Mouse (Mus musculus): ENCODE results near the gene Fgf8. TPM values are rescaled to one million over a fixed set of nuclear protein-coding genes. Genes with fewer than 3 reads are reported as not detected.

The Fgf8 gene
- 0.18 and 0.54 TPM in 2 replicates for polyA plus RNA-seq (2014; fragmentation: Nextera tagmentation; extraction: Ambion mirVana)

DNA sequence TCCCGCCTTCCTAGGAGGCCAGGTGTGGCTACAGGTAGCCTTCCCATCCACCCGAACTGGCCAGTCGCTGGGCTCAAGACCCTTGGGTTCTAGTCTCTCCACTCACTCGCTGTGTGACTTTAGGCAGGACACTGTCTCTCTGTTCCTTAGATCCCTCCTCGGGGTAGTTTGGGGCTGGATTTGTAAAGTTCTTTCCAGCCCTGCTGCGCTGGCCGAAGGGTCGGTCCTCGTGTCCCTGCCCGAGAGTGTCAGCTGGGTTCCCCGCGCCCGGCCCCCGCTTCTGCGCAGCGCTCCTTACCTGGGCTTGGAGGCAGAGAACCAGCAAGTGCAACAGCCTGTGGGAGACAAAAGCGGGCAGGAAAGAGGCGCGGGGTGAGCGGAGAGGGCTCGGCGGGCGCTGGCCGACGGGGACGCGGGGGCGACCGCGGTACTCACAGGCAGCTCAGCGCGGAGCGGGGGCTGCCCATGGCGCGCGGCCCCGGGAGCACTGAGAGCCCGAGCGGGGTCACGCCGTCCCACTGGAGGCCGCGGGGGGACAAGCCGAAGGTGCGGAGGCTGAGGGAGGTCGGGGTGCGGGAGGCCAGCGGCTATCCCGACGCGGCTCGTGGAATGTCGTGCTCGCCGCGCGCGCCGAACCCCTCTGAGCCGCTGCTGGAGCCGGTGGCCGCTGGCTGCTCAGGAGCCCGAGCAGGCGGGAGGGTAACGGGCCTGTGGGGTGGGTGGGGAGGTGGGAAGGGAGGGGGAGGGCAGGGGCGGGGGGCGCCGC lies at the start of gene Fgf8:
Gene Fgf8 (minus strand): TSS at position 698 of the 766 bp plus-strand sequence.
- peak within 1 kb of the TSS; percentile 61 for H3K4me2 ChIP-seq (ENCODE audit: low read length)
- no peak within 1 kb of the TSS for H3K27ac ChIP-seq (replicated peaks; ENCODE audit: low read depth, low read length)
- H3K4me3 ChIP-seq (replicated peaks; ENCODE audit: low read depth, low read length): peak within 1 kb of the TSS; percentile 34
- under 1% methylated on average over 59 of the region's 68 CpGs for whole genome bisulfite sequencing
- H3K36me3 ChIP-seq (ENCODE audit: control insufficient read depth, insufficient read depth, low read length): no peaks in the 10 kb centered on the region
- ATAC-seq (ENCODE audit: low FRiP score, low TSS enrichment): no peak
- H3K4me1 ChIP-seq (ENCODE audit: control insufficient read depth, insufficient read depth, low read length): peaks cover 18% of the 10 kb centered on the region; the same call in 1 of the 2 replicates
- peak; percentile 51 for DNase-seq
- H3K9me3 ChIP-seq (ENCODE audit: control insufficient read depth, low read length): no peaks in the 10 kb centered on the region
- 0 out of 2 replicates have a peak within 1 kb of the TSS, but pooled peaks have one; percentile 23 for H3K9ac ChIP-seq (replicated peaks; ENCODE audit: low read length)
- H3K27me3 ChIP-seq (ENCODE audit: control insufficient read depth, insufficient read depth, low read length): peaks cover 90% of the 10 kb centered on the region

DNA sequence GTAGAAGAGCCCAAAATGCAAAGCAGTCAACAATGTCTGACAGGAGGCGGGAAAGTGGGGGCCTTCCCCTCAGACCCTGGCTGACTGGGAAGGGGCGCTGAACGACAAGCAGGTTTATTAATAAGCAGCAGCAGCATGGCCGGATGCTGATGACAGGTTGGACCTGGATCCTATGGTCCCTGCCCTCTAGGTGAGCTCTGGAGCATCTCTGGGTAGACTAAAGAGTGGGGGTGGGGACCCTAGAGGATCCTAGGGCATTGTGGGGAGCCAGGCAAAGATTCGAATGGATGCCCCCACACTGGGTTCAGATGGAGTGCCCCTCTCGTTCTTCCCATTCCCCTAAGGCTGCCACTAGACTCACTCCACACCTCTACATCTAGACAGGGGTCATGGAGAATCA lies 49.7 kb upstream of the Fgf8 start:
- Histone ChIP-seq H3K36me3 (ENCODE audit: control insufficient read depth, insufficient read depth, low read length) (no peaks in the 10 kb centered on the region), H3K9me3 (ENCODE audit: control insufficient read depth, low read length) (no peaks in the 10 kb centered on the region), H3K4me2 (ENCODE audit: low read length) (no peak overlapping the region), H3K9ac (replicated peaks; ENCODE audit: low read length) (no peak overlapping the region), H3K4me1 (ENCODE audit: control insufficient read depth, insufficient read depth, low read length) (no peaks in the 10 kb centered on the region), H3K4me3 (replicated peaks; ENCODE audit: low read depth, low read length) (no peak overlapping the region), H3K27me3 (ENCODE audit: control insufficient read depth, insufficient read depth, low read length) (no peaks in the 10 kb centered on the region), H3K27ac (replicated peaks; ENCODE audit: low read depth, low read length) (no peak overlapping the region)
- ATAC-seq (ENCODE audit: low FRiP score, low TSS enrichment) (no peak), DNase-seq (no peak)
- WGBS: 88% methylated on average over 6 of the region's 6 CpGs

DNA sequence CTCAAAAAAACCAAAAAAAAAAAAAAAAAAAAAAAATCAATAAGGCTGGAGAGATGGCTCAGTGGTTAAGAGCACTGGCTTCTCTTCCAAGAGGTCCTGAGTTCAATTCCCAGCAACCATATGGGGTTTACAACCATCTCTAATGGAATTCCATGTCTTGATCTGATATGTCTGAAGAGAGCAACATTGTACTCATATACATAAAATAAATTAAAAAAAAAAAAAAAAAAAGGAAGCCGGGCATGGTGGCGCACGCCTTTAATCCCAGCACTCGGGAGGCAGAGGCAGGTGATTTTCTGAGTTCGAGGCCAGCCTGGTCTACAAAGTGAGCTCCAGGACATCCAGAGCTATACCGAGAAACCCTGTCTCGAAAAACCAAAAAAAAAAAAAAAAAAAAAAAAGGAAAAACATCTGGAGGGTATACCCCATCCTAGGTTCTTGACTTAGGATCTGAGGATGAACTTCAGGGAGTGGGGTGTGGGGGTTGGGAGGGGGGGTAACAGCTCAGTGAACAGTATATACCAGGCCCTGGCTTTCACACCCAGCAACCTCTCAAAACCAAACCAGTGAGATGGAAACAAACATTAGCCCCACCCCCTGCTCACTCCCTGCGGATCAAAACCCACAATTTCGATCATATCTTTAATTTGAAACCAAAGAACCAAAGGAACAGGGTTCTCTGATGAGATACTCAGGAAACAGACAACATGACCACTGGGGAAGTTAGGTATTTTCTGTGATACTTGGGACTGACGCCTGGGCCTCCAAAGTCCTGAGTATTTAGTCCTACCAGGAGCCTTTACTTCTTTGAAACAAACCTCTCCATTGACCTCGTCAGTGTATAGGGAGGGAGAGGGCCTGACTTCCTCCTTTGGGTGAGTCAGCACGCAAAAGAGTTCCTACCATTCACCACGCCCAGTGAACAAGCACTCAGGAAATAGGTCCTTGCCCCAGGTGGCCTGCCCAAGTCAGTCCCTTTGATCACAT lies 47.5 kb upstream of the Fgf8 start:
- H3K9me3 ChIP-seq (ENCODE audit: control insufficient read depth, low read length): no peaks in the 10 kb centered on the region
- ATAC-seq (ENCODE audit: low FRiP score, low TSS enrichment) (no peak), DNase-seq (no peak)
- H3K4me3 ChIP-seq (replicated peaks; ENCODE audit: low read depth, low read length): no peak overlapping the region
- no peaks in the 10 kb centered on the region for H3K27me3 ChIP-seq (ENCODE audit: control insufficient read depth, insufficient read depth, low read length)
- no peaks in the 10 kb centered on the region for H3K36me3 ChIP-seq (ENCODE audit: control insufficient read depth, insufficient read depth, low read length)
- H3K4me1 ChIP-seq (ENCODE audit: control insufficient read depth, insufficient read depth, low read length): no peaks in the 10 kb centered on the region
- no peak overlapping the region for H3K9ac ChIP-seq (replicated peaks; ENCODE audit: low read length)
- 76% methylated on average over 13 of the region's 13 CpGs for WGBS
- no peak overlapping the region for H3K4me2 ChIP-seq (ENCODE audit: low read length)
- H3K27ac ChIP-seq (replicated peaks; ENCODE audit: low read depth, low read length): no peak overlapping the region

DNA sequence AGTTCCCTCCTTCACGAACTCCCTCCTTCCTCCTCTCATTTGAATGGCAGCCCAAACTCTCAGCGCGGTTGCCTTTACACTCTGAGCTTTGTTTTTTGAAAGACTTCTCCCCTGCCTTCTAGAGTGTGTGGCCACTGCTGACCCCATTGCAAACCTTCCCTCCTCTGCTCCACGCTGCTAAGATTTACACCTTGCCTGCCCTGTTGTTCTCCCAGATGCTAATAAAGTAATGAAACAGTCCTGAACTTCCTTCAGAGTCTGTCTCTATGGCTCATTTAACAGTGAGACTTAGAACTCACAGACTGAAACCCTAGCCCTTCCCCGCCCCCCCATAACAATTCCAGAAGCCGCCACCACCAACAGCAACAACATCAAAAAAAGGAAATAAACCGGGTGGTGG lies 46.6 kb upstream of the Fgf8 start:
- Histone ChIP-seq H3K4me2 (ENCODE audit: low read length) (no peak overlapping the region), H3K36me3 (ENCODE audit: control insufficient read depth, insufficient read depth, low read length) (no peaks in the 10 kb centered on the region), H3K27me3 (ENCODE audit: control insufficient read depth, insufficient read depth, low read length) (no peaks in the 10 kb centered on the region), H3K4me3 (replicated peaks; ENCODE audit: low read depth, low read length) (no peak overlapping the region), H3K4me1 (ENCODE audit: control insufficient read depth, insufficient read depth, low read length) (no peaks in the 10 kb centered on the region), H3K9ac (replicated peaks; ENCODE audit: low read length) (no peak overlapping the region), H3K27ac (replicated peaks; ENCODE audit: low read depth, low read length) (no peak overlapping the region), H3K9me3 (ENCODE audit: control insufficient read depth, low read length) (no peaks in the 10 kb centered on the region)
- 84% methylated on average over 7 of the region's 7 CpGs for WGBS
- ATAC-seq (ENCODE audit: low FRiP score, low TSS enrichment): no peak
- no peak for DNase-seq

DNA sequence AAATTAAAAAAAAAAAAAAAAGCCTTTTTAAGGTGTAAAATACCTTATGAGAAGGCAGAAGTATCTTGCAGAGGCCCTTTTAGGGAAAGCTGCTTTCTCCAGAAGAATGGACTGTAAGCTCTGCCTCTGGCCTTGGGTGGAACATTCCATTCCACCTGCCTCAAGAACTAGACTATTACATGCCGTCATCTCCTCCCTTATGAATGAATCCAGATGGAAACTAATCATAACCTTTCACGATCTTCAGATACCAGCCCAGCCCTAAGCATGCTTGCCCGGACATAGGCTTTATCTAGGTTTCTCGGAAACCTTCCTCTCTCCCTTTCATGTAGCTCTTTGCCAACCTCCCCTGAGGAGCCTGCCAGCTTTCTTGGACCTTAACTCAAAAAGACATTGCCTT lies 45.6 kb upstream of the Fgf8 start:
- Histone ChIP-seq H3K4me2 (ENCODE audit: low read length) (no peak overlapping the region), H3K36me3 (ENCODE audit: control insufficient read depth, insufficient read depth, low read length) (no peaks in the 10 kb centered on the region), H3K9me3 (ENCODE audit: control insufficient read depth, low read length) (no peaks in the 10 kb centered on the region), H3K27ac (replicated peaks; ENCODE audit: low read depth, low read length) (no peak overlapping the region), H3K9ac (replicated peaks; ENCODE audit: low read length) (no peak overlapping the region), H3K4me1 (ENCODE audit: control insufficient read depth, insufficient read depth, low read length) (0 out of 2 replicates have a peak, but pooled peaks cover 3% of the 10 kb centered on the region), H3K4me3 (replicated peaks; ENCODE audit: low read depth, low read length) (no peak overlapping the region), H3K27me3 (ENCODE audit: control insufficient read depth, insufficient read depth, low read length) (no peaks in the 10 kb centered on the region)
- ATAC-seq (ENCODE audit: low FRiP score, low TSS enrichment) (no peak), DNase-seq (no peak)
- WGBS: 92% methylated on average over 4 of the region's 4 CpGs

GRCm38 (mm10) chr19:45787450-45787849 lies 44.7 kb upstream of the Fgf8 start:
- no peaks in the 10 kb centered on the region for H3K27me3 ChIP-seq (ENCODE audit: control insufficient read depth, insufficient read depth, low read length)
- H3K27ac ChIP-seq (replicated peaks; ENCODE audit: low read depth, low read length): no peak overlapping the region
- no peak overlapping the region for H3K4me2 ChIP-seq (ENCODE audit: low read length)
- no peak overlapping the region for H3K9ac ChIP-seq (replicated peaks; ENCODE audit: low read length)
- no peaks in the 10 kb centered on the region for H3K9me3 ChIP-seq (ENCODE audit: control insufficient read depth, low read length)
- no peaks in the 10 kb centered on the region for H3K36me3 ChIP-seq (ENCODE audit: control insufficient read depth, insufficient read depth, low read length)
- no peak overlapping the region for H3K4me3 ChIP-seq (replicated peaks; ENCODE audit: low read depth, low read length)
- ATAC-seq (ENCODE audit: low FRiP score, low TSS enrichment) (no peak), DNase-seq (no peak)
- H3K4me1 ChIP-seq (ENCODE audit: control insufficient read depth, insufficient read depth, low read length): 0 out of 2 replicates have a peak, but pooled peaks cover 3% of the 10 kb centered on the region
- 78% methylated on average over 3 of the region's 3 CpGs for WGBS

- Histone ChIP-seq H3K4me3 (replicated peaks; ENCODE audit: low read depth, low read length) (no peak overlapping the region), H3K4me2 (ENCODE audit: low read length) (no peak overlapping the region), H3K9ac (replicated peaks; ENCODE audit: low read length) (no peak overlapping the region), H3K9me3 (ENCODE audit: control insufficient read depth, low read length) (no peaks in the 10 kb centered on the region), H3K4me1 (ENCODE audit: control insufficient read depth, insufficient read depth, low read length) (peaks cover 18% of the 10 kb centered on the region), H3K27me3 (ENCODE audit: control insufficient read depth, insufficient read depth, low read length) (no peaks in the 10 kb centered on the region), H3K36me3 (ENCODE audit: control insufficient read depth, insufficient read depth, low read length) (no peaks in the 10 kb centered on the region; the same call in 1 of the 2 replicates), H3K27ac (replicated peaks; ENCODE audit: low read depth, low read length) (no peak overlapping the region)
- 69% methylated on average over 3 of the region's 3 CpGs for WGBS
- no peak for ATAC-seq (ENCODE audit: low FRiP score, low TSS enrichment)
- no peak for DNase-seq
These were observed 42.8 kb upstream of the Fgf8 start for GRCm38 (mm10) chr19:45785470-45785869.

DNA sequence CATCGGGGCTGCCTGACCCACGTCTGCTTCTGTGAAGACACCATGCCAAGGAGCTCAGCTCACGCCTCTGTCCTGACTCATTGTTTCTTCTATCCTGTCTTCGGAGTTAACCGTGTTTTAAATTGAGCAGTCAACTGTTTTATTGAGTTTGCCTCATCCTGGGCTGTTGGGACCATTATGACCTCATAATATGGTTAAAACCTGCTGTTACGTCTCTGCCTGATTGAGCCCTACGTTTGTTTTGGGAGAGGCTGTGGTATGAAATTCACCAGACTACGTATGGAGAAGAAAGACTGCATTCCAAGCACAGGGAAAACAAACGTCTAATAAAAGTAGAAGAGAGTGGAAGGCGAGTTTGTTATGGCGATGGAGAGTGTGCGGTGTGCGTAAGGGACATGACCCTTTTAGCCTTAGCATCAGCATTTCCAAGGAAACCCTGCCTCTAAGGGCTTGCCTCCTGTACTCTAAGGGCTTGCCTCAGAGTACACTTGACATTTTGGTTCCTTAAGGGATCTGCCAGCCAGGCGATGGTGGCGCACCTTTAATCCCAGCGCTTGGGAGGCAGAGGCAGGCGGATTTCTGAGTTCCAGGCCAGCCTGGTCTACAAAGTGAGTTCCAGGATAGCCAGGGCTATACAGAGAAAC lies 41.3 kb upstream of the Fgf8 start:
- no peak overlapping the region for H3K9ac ChIP-seq (replicated peaks; ENCODE audit: low read length)
- peaks cover 11% of the 10 kb centered on the region for H3K36me3 ChIP-seq (ENCODE audit: control insufficient read depth, insufficient read depth, low read length)
- no peak overlapping the region; the same call in 1 of the 2 replicates for H3K27ac ChIP-seq (replicated peaks; ENCODE audit: low read depth, low read length)
- H3K4me1 ChIP-seq (ENCODE audit: control insufficient read depth, insufficient read depth, low read length): peaks cover 24% of the 10 kb centered on the region
- peak overlapping the region; percentile 56 for H3K4me2 ChIP-seq (ENCODE audit: low read length)
- no peaks in the 10 kb centered on the region for H3K27me3 ChIP-seq (ENCODE audit: control insufficient read depth, insufficient read depth, low read length)
- 36% methylated on average over 17 of the region's 17 CpGs for WGBS
- ATAC-seq (ENCODE audit: low FRiP score, low TSS enrichment) (no peak), DNase-seq (no peak)
- peak overlapping the region; percentile 100 for H3K4me3 ChIP-seq (replicated peaks; ENCODE audit: low read depth, low read length)
- no peaks in the 10 kb centered on the region for H3K9me3 ChIP-seq (ENCODE audit: control insufficient read depth, low read length)
